Mouse (Mus musculus): Measurements from ENCODE around the gene Ang.

- TF ChIP-seq CTCF (IDR thresholded peaks at IDR 0.05; ENCODE audit: extremely low read depth, insufficient read depth, insufficient read length, insufficient replicate concordance) (no peak), POLR2A (IDR thresholded peaks at IDR 0.05; ENCODE audit: low read depth, low read length) (no peak)
These were observed 54.6 kb downstream of the Ang start for GRCm38 (mm10) chr14:51145521-51145920.

All from spleen, adult 2 months (tissue).